Mouse (Mus musculus): ENCODE measurements around the gene Pcnx.

GRCm38 (mm10) chr12:81856696-81857095, 3.1 kb upstream of the Pcnx start:
- TF ChIP-seq CTCF (IDR thresholded peaks at IDR 0.05; ENCODE audit: low read depth, low read length), result no peak
- no peak for TF ChIP-seq POLR2A (IDR thresholded peaks at IDR 0.05; ENCODE audit: borderline replicate concordance, low read depth, low read length)
